Mouse (Mus musculus) kidney, adult 11 months (tissue): ENCODE measurements around the gene Shank2.

Source experiments
- DNase-seq: peaks from one replicate; pipeline ENCODE4 v3.0.0; 2022

Gene Shank2

DNA sequence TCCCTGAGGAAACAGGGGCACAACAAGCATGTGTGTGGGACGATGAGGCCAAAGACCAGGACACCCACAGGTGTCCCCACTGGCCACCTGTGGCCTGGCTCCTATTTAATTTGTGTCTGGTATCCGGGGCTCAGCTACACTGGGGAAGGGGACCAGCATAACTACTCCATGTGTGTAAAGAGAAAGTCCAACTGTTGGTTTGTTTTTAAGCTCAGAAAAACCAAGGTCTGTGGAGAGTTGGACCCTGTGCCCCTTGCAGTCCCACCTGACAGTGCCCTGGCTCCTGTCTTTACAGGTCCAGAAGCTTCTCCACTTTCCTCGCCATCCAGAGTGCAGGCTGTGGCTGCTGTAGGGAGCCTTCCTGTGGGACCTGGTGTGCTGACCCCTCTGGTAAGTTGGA is at the start of gene Shank2:
Gene Shank2, plus strand, starts transcription at position 301 of the 400 bp plus-strand sequence.
- DNase-seq: no peak

DNA sequence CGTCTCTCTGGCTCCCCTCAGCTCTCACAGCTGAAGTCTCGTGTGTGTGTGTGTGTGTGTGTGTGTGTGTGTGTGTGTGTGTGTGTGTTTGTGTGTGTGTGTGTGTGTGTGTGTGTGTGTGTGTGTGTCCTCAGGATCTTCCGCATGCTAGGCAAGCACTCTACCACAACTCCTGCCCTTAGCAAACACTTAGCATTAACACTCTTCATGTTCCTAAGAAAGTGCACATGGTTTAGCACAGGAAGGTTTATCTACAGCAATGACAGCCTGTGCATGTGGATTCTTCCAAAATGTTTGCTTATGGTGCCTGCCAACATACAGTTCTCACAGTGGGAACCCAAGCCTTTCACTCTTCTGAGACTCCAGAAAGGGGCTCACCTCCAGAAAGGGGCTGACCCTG is 49.6 kb upstream of the Shank2 start:
- no peak for DNase-seq

DNA sequence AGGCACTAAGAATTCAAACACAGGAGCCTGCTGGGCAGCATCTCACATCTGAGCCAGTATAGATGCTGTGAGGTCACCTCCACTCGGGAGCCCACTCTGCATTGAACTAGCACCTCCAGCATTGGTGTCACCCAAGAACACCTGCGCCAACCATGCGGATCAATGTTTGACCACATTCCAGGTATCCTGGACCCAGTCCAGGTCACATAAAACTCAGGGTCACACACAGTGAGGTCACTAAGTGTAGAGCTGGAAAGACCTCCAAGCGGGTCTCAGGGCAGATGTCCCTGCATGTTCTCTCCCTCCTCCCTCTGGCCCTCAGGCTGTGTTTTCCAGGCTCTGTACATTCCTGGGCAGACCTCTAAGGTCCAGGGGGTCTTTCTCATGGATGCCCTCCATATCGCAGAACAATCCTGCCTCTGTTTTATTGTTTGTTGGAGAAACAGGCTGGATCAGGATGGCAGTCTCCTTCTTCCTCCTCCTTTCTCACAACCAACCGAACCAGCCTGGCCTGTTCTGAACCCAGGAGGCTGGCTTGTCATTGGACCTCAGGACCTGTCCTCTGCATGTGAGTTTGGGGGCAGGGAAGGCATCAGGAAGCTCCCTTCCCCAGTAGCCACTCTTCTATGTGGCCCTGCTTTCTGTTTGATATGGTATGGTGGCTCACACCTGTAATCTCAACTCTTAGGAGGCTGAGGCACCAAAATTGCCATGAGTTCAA is 45.0 kb upstream of the Shank2 start:
- DNase-seq: peak; percentile 90

DNA sequence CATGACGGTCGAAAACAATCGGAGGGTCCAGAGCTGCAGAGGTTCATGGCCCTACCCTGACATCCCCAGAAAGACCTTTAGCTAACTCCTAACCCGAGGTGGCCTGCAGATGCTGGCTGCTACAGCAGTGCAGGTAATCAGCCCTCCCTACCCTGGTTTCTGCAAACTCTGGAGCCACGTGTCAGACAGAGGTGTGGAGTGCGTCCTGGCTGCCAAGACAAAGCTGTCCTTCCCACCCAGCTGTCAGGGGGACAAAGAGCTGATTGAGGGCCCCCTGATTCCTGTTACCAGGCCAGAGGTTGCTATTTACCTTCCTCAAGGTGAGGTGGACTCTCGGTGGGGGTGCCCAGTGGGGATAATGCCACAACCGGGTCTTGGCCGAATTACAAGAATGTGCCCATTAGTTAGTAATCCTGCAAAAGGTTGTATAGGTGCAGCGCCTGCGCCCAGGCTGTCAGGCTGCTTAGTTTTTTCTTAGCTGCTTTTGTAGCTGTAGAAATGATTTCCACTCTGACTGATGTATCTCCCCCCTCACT is 43.6 kb upstream of the Shank2 start:
- peak; percentile 84 for DNase-seq

DNA sequence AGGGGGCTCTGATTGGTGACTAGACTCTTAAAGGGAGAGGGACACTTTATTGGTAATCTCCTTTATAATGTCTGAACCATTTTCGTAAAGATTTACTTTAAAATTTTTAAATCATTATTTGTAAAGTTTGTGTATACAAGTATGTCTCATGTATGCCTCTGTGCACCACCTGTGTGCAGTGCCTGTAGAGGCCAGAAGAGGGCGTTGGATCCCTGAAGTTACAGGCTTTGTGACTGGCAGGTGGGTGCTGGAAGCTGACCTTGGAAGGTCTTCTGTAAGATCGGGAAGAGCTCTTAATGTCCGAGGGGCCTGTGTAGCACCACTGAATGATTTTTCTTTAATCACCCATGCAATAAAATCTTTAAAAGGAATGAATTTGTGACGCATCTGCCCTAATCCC is 37.9 kb upstream of the Shank2 start:
- DNase-seq: no peak

DNA sequence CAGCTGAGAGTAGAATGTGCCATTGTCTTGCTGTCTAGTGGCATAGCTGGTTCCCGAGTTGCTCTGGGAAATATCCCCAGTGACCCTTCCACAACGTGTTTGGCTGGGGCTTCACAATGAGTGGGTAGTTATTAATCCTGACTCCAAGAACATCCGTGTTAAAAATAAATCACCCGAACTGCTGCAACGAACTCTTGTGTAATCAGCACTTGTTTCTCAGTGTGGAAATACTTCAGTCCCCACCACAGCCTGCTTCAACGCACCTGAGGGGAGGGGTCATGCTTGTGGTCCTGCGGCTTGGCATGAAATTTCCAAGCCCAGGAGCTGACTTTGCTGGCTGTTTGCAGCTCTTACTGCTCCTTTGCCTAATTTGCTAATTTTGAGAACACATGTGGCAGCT is 35.1 kb upstream of the Shank2 start:
- no peak for DNase-seq

DNA sequence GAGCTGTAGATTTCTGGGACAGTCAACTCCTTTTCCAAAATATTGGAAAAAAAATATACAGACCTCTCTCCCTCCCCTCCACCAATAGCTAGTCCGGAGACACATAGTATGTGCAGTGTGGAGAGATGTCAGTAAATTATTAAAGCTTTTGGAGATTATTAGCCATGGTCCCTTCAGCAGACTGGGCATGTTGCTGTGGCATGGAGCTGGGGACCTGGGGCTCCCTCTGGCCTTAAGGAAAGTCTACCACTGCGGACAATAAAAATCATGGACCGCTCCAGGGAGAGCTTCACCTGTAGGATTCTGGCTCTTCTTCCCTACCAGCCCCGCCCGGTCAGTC is 24.3 kb upstream of the Shank2 start:
- DNase-seq: no peak

DNA sequence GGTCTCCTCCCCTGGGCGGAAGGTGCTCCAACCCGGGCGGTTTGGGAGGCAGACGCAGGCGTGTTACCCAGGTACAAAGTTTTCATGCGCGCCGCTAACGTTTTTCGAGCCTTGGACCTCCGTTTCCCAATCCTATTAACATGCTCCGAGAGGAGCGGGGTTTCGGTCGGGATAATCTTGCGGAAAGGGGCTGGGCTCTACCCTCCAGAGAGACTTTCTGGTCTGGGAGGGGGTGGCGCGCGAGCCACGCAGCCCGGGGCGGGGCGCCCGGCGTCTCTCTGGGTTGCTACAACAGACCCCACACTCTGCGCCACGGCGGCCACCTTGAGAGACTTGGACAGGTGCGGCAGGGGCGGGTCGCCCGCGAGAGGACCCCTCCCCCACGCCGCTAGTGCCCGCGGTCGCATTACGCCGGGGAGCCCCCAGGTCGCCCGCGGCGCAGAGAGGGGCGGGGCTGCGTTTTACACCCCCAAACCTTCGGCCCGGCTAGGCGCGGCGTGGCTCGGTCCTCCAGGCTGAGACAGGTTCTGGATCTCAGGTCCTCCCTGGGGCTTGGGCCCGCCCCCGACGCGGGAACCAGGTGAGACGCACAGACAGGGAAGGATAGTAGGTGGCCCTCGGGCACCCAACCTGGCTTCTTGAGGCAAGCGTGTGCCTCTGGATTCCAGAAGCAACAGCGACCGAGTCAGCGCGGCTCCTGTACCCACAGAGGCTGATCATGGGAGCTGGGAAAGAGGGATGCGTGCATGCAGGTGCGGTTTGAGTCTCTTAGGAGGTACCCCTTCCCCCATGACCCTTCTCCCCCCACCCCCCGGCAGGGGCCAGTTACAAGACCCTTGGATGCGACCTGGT is 23.7 kb upstream of the Shank2 start:
- DNase-seq: peak; percentile 65

DNA sequence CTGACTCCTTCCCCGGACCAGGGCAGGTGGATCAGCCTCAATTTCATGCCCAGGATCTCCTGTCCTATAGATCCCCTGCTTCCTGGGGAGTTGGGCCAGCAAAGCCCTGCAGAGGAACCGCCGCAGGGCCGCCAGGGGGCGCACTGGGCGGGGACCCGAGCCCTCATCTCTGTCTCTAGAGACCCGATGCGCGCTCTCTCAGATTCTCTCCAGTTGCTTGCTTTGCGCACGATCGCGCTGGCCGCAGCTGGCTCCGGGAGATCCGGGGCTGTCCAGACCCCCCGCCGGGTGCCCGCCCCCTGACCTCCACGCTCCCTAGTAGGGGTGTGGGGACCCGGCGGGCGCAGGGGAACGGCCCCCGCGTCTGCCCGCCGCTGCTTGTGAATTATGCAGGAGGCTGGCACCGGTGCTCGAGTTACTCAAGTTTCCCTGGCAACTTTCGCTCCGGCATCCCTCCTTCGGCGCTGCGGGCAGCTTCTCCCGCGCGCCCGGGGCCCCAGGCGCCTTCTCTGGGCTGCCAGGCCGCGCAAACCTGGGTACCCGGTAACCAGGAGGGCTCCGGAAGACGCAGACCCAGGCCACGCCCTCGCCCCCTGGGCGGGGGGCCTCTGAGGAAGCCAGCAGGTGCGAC is 22.9 kb upstream of the Shank2 start:
- peak; percentile 85 for DNase-seq

DNA sequence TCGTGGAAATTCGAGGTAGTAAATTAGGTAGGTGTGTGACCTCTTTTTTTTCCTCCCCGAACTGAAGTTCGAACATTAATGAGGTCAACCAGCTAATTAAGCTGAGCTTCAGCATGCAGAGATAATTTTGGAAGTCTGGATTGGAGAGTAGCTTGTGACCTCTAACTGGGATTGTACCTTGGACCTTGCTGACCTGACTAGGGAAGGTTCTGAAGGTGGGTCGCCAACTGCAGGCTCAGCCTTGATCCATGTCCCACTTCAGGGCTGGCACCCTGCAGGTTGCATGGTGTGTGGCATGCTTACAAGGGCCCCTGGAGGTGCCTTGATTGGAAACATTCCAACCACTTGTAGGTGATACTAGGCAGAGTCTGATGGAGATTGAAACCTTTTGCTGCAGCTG is 21.7 kb upstream of the Shank2 start:
- DNase-seq: peak; percentile 67

DNA sequence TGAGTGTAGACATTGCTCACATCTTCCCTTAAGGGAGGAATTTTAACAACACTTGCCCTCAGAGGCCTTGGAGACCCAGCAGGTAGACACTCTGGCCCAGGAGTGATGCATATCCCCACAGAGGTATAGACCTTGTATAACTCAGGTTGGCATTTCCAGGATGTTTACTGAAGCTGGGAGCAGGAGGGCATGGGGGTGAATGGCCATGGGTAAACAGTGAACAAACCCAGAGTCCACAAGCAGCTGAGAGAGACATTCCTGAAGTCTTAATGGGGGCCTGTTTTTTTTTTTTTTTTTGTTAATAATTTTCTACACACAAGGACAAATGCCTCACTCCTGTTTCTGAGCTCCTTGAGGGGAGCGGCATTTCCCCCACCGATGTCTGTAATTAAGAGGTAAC is 15.4 kb upstream of the Shank2 start:
- peak; percentile 81 for DNase-seq

DNA sequence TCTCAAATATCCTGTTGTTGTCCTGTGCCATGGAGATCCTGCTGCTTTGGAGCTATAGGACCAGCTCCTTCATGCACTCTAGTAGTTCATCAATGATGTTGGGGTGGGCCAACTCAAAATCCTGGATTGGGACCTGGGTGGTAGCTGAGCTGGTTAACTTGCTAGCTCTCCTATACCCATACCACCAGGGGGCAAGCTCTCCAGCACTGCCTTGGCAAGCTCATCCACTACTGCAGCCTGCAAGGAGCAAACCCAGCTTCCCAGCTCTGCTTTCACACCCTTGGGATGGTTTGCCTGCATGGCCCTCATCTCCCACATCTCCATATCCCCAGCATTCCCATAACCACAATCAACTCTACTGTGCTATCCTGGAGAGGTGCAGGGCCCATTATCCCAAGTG is 10.6 kb upstream of the Shank2 start:
- DNase-seq: no peak

DNA sequence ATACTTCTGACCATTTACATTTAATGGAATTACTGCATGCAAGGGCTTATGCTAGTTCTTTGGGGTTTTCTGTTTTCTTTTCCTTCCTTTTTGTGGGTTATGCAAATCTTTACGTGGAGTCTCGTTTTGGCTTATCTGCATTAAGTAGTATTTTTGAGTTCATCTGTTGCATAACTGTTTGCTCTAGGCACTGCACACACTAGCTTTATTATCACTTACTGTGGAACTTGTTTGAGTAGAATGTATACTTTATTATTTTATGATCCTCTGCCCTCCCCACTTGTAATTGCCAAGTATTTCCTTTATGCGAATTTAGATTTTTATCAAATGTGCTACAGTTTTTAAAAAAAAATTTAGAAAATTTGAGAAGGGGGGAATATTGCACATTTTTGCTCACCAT is 2.7 kb upstream of the Shank2 start:
- no peak for DNase-seq

DNA sequence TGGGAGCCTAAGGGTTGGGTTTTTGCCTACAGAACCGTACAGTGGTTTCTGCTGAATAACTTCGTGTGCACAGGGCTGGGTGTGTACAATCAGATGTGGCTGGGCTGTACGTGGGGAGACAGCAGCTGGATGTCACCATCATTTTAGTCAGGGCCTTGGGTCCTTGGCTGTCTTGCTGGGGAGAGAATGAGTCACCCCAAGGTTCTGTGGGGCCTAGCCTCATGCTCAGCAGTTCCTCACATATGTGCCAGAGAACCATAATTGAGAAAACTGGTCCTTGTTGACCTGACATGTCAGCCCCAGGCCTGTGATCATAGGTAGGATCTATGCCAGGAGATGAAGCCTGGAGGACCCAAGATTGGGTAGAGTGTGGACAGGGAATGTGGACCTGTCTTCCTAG is 1.7 kb downstream of the Shank2 start:
- no peak for DNase-seq

DNA sequence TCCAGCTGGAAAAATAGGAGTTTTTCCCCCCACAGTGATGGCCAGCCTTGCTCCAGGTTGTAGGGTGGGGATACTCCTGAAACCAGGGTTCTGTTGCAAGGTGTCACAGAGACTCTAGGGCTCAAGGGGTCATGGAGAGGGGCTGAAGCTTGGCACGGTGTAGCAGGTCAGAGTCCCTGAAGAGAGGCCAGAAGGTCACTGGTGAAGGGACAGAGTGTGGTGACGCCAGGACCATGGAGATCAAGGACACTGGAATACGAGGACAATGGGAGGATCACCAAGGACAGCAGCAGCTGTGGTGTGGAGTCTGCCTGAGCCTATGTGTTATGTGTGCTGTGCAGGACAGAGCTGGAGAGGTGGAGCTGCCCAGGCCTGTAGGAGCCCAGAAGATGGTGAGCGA is 6.4 kb downstream of the Shank2 start:
- DNase-seq: no peak

DNA sequence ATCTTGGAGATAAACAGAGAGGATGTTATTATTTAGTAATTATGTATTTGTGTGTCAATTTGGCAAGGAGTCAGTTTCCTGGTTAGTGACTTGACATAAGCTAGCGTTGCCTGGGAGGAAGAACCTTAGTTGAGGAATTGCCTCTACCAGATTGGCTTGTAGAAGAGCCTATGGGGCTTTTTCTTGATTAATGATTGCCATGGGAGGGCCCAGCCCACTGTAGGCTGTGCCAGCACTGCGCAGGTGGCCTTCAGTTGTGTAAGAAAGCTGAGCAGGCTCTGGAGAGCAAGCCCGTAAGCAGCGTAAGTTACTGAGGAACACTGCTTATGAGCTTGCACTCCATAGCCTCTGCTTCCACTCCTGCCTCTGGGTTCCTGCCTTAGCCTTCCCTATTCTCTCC is 7.3 kb downstream of the Shank2 start:
- peak; percentile 94 for DNase-seq

DNA sequence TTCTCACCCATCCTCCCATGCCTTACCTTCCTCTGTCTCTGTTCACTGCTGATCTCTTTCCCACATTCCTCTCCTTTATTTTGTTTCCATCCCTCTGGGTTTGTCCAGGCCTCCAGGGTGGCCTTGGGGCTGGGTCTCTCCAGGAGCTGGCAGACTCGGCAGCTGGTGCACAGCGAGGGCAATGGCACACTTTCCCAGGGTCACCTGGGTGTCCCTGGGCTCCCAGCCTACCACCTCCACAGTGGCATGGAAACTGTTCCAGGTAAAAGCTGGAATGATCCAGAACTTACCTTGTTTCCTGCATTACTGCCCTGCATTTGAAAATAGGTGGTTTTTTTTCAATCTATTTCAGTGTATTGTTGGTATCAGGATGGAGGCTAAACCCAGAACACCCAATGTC is 12.8 kb downstream of the Shank2 start:
- DNase-seq: peak; percentile 40

DNA sequence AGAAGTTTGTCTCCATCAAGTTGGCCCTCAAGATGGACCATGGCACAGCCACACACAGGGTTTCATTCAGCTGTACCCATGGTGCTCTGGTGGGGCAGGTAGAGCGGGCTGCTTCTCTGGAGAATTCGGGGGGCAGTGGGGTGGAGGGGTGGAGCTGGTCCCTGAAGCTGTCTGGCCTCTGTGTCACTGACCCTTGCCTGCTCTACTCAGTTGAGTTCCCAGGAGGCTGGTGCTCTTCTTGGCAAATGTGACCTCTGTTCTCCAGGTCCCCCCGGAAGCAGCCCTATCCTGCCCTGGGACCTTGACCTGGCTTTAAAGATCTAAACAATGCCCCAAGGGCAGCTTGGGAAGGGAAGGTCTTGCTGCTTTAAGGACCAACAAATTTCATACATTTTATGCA is 20.1 kb downstream of the Shank2 start:
- DNase-seq: peak; percentile 77

DNA sequence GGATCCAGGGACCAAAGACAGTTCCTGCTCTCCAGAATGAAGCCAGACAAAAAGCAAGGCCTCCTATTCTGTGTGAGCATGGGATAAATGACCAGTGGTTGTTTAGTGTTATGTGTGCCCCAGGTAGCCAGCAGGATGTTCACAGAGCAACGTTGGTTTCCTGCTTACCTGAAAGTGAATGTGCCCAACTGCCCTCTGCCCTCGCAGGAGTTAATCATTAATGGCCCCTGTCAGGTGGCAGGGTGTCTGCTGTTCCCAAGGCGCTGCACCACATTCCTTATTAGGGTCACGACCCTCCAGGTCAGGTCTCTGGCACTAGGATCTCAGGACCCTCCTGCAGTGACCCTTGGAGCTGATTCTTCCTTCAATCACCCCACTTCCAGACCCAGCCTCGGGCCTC is 21.0 kb downstream of the Shank2 start:
- DNase-seq: peak; percentile 92

DNA sequence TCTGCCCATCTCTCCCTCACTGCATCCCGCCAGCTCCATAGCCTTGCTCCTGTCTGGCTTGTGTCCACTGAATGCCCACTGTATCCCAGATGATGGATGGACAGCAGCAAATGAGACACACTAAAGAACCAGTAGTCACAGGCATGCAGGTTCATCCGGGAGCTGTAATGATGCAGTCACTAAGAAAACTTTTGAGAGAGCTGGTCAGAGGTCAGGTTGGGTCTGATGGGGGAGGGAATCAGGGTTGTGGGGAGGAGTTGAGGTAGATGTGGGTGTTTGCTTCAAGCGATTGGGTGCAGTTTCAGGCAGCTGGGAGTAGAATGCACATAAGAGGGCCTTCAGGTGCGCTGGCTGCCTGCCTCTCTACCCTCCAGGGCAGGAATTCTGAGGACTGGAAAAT is 21.8 kb downstream of the Shank2 start:
- DNase-seq: peak; percentile 73

DNA sequence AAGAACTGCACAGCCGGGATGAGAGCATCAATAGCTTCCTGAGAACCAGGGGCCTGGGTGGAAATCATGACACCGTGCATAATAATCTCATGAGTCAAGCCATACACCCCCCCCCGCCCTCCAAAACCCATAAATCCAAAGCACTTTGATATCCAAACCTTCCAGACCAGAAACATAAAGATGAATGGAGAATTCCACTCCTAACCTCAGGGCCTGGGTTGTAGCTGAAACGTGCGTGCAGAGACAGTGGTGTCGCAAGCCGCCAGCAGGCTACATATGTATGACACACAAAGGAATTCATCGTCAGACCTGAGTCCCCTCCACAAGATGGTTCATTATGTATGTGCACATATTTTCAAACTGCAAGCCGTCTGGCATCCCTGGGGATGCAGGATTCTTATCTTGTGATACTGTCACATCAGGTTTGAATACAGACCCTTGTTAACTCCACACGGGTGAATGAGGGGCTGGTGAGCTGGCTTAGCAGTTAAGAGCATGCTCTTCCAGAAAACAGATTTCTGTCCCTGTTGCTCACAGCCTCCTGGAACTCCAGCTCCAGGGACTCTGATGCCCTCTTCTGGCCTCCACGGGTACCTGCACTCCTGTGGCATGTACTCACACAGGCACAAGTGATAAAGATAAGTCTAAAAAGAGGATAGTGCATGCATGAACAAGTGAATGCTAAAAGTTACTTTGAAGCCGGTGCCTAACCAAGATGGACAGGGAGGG is 24.5 kb downstream of the Shank2 start:
- no peak for DNase-seq

DNA sequence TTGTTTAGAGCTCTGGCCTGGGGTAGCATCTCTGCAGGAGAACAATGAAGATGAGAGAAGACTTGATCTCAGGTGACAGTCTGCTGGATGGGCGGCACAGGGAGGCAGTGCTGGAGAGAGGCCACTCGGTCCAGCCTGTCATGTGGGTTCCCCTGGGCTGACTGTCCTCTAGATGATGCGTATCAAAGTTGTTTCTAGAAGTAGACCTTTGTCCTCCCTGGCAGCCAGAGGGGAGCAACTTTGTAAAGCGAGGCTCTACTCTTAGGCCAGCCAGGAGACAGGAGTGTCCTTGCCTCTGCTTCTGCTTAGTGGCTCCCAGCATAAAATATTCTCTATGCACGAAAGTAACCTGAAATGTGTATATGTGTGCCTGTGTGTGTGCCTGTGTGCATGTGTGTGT is 27.5 kb downstream of the Shank2 start:
- DNase-seq: peak; percentile 60

DNA sequence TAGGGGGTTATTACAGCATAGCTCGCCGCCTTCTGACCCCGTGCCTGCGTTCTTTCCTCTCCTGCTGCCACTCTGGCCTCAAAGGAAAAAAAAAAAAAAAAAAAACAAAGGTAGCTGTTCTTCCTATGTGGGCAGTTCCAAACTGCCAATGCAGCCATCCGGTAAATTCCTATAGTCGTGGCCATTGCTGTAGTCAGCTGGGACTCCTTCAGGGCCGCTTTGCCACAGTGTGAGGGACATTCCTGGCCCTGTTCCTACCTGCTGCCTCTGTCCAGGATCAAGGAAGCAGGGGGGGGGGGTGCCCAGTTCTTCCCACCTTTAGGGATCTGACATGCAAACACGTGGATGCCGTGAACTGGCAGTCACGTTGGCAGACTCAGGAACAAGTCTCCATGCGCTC is 29.1 kb downstream of the Shank2 start:
- DNase-seq: no peak
